Mouse (Mus musculus) myocyte (in vitro differentiated cells): Measurements from ENCODE around the gene Pmpcb.
"Not testable (repeated sequence)": the region's sequence is repeated elsewhere in the genome, so short reads cannot be mapped to it uniquely, and the experiment has no call there.

Experiments used
- CEBPB ChIP-seq: IDR thresholded peaks from 2 replicates; pipeline ENCODE4 v1.6.1; 2011; ENCODE audit warnings: mild to moderate bottlenecking, moderate library complexity; ENCODE audit not compliant: poor library complexity, insufficient read depth, severe bottlenecking
- E2F4 ChIP-seq: IDR thresholded peaks from one replicate; pipeline ENCODE4 v1.6.1; 2011; ENCODE audit warnings: mild to moderate bottlenecking, control low read depth, moderate library complexity; ENCODE audit not compliant: insufficient read depth
- MAX ChIP-seq: IDR thresholded peaks from one replicate; pipeline ENCODE4 v1.6.1; 2011; ENCODE audit warnings: low read depth, mild to moderate bottlenecking, control low read depth
- MYOD1 ChIP-seq, 3 experiments: IDR thresholded peaks; one replicate each; pipeline ENCODE4 v1.6.1; 2011; ENCODE audit warnings: control low read depth in 2 of 3, low read depth in 2 of 3, mild to moderate bottlenecking in 2 of 3, moderate library complexity in 1 of 3; ENCODE audit not compliant: insufficient read length in 2 of 3, control insufficient read depth in 1 of 3
- POLR2A ChIP-seq: IDR thresholded peaks from one replicate; pipeline ENCODE4 v1.6.1; 2011; ENCODE audit warnings: low read depth, mild to moderate bottlenecking, control low read depth, moderate library complexity; ENCODE audit not compliant: insufficient read length

- not testable (repeated sequence) for TF ChIP-seq POLR2A; MYOD1 (IDR thresholded peaks at IDR 0.05; ENCODE audit: control insufficient read depth in 1 of 3, insufficient read length in 2 of 3, low read depth in 2 of 3); E2F4; MAX; CEBPB
These were observed 28.9 kb upstream of the Pmpcb start for GRCm38 (mm10) chr5:21708011-21708410.
